Mouse (Mus musculus) CH12.LX (cell line): ENCODE data around the gene Pla2g2c.

ENCODE experiments used
- HCFC1 ChIP-seq: IDR thresholded peaks from 2 replicates; pipeline ENCODE4 v1.6.1; 2012; ENCODE audit warnings: low read depth, mild to moderate bottlenecking, inconsistent platforms, low read length, improper control_type of control experiment
- POLR2A ChIP-seq: IDR thresholded peaks from 2 replicates; pipeline ENCODE4 v1.6.1; 2011; ENCODE audit warnings: low read depth, mild to moderate bottlenecking, improper control_type of control experiment, low read length
- POLR2AphosphoS2 ChIP-seq: IDR thresholded peaks from 2 replicates; pipeline ENCODE4 v1.6.1; 2011; ENCODE audit warnings: low read depth, low read length, improper control_type of control experiment
- RCOR1 ChIP-seq: conservative IDR thresholded peaks from 2 replicates; pipeline ENCODE4 v1.6.1; 2012; ENCODE audit warnings: low read depth, mild to moderate bottlenecking, inconsistent platforms, low read length, improper control_type of control experiment
- ZMIZ1 ChIP-seq: IDR thresholded peaks from 2 replicates; pipeline ENCODE4 v1.6.1; 2012; ENCODE audit warnings: low read depth, mild to moderate bottlenecking, inconsistent platforms, low read length, improper control_type of control experiment

- TF ChIP-seq POLR2A (no peak), RCOR1 (no peak), ZMIZ1 (no peak), HCFC1 (no peak), POLR2AphosphoS2 (no peak)
Observed at GRCm38 (mm10) chr4:138682760-138683159, 41.8 kb upstream of the Pla2g2c start.
